Mouse (Mus musculus): ENCODE data around the gene Palb2.

Gene Palb2

DNA sequence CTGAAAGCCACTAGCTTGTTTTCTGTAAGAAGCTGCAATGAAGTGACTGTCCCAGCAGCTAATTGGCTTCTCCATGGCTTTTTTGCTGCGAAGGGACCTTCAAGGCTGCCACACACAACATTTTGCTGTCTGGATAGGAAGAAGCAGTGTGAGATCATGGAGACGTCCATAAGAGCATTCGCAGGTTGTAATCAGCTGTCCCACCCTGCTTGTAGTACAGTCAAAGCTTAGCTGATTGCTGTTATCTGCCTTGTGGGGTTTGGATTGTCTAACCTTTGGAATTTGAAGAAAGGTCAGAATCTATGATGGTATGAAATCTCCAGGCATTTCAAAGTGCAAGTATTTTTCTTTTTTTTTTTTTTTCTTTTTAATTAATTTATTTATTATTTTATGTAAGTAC is 58.4 kb downstream of the Palb2 start:
- no peak for DNase-seq (ENCODE audit: low read depth, low spot score)
- H3K27me3 ChIP-seq (ENCODE audit: control insufficient read depth, insufficient read depth, low read length, poor library complexity, severe bottlenecking), result no peaks in the 10 kb centered on the region
- peaks cover 25% of the 10 kb centered on the region for H3K36me3 ChIP-seq (ENCODE audit: control insufficient read depth, insufficient read depth, low read length, poor library complexity, severe bottlenecking)

DNA sequence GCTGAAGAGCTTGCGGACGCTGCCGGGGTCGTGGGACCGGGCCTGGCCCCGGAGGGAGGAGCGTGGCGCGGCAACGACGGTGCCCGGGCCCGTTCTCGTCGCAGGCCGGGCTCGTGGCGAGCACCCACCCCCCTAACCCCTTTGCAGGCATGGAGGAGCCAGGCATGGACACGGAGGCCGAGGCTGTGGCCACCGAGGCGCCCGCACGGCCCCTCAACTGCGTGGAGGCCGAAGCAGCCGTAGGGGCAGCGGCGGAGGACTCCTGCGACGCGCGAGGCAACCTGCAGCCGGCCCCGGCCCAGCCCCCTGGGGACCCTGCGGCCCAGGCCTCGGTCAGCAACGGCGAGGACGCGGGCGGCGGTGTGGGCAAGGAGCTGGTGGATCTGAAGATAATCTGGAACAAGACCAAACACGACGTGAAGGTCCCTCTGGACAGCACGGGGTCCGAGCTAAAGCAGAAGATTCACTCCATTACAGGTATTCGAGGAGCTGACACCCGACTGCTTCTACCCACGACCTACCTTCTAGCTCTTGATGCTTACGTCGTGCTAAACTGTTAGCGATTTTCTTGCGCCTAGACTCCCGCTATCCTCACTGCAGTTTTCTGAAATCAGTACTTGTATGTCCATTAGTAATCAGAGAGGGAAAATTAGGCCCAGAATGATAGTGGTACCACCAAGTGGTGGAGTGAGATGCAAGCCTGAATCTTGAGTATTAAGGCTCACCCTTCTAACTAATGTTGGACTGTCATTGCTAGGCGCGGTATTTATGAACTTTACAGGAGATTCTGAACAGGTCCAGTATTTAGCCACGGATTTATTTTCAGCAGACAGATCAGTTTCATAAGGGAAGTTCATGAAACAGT is 65.0 kb downstream of the Palb2 start:
- H3K36me3 ChIP-seq (ENCODE audit: control insufficient read depth, insufficient read depth, low read length, poor library complexity, severe bottlenecking), result peaks cover 6% of the 10 kb centered on the region; the same call in 1 of the 2 replicates
- no peaks in the 10 kb centered on the region for H3K27me3 ChIP-seq (ENCODE audit: control insufficient read depth, insufficient read depth, low read length, poor library complexity, severe bottlenecking)
- DNase-seq (ENCODE audit: low read depth, low spot score), result peak; percentile 38

DNA sequence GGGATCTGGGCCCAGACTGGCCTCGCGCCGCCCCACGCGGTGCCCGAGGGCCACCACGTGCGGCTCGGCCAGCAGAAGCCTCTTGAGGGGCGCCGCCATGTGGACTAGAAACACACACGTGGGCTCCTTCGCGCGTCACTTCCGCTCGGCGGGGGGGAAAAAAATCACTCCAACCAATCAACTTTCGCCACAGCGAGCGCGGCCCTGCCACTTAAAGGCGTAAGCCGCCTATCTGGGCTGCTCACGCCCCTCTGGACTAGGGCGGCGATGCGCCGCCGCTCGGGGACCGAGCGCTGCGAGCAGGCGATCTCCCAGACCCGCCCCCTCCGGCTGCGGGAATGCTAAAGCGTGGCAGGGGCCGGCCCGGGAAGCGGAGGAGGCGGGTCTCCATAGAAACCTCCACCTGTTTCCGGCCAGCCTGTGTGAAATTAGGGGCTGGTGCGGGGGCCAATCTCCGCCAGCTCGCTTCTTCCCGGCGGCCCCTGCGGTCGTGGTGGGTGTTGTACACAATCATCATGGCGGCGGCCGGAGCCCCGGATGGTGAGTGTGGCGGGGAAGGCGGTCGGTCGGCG is 65.8 kb downstream of the Palb2 start, which contains the start of the genes Ubfd1 and Ears2:
Gene Ubfd1 (plus strand): TSS at position 231 of the 572 bp plus-strand sequence.
Gene Ears2 (minus strand): TSS at position 319 of the 572 bp plus-strand sequence.
- H3K27me3 ChIP-seq (ENCODE audit: control insufficient read depth, insufficient read depth, low read length, poor library complexity, severe bottlenecking), result no peaks in the 10 kb centered on the region
- peaks cover 4% of the 10 kb centered on the region; the same call in 1 of the 2 replicates for H3K36me3 ChIP-seq (ENCODE audit: control insufficient read depth, insufficient read depth, low read length, poor library complexity, severe bottlenecking)
- peak; percentile 95 for DNase-seq (ENCODE audit: low read depth, low spot score)

DNA sequence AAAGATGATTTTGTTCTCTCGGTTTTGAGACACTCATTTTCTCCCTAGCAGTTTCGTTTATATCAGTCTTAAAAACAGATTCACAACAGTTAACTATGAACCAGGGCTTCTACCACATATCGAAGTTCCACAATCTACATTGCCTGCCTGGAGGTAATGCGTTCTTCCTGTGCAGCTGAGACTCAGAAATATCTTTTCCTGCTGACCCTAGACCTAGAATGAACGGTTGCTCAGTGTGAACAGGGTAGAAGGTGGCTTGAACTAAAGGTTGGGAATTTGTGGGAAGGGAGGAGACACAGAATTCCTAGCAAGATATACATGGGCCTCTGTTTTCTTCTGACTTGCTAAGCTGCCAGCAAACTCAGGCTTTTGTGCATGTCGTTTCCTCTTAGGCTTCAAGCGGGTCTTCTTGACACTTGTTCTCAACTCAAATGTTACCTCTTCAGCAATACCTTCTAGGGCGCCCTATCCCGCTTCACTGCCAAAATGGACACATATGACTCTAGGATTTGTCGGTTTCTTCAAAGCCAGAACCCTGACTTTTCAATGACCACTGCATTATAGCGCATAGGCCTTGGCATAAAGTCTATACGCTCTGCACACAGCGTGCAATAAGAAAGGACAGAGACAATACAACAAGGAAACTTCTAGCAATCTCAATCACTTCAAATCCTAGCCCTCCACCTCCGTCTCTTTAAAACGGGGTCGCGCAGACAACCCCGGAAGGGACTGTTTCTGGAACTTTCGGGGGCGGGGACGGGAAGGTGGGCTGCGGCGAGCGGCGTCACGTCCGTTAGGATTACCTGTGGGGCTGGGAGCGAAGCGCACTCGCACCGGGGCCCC is 66.5 kb downstream of the Palb2 start:
- DNase-seq (ENCODE audit: low read depth, low spot score), result no peak
- 0 out of 2 replicates have a peak, but pooled peaks cover 2% of the 10 kb centered on the region for H3K36me3 ChIP-seq (ENCODE audit: control insufficient read depth, insufficient read depth, low read length, poor library complexity, severe bottlenecking)
- no peaks in the 10 kb centered on the region for H3K27me3 ChIP-seq (ENCODE audit: control insufficient read depth, insufficient read depth, low read length, poor library complexity, severe bottlenecking)

DNA sequence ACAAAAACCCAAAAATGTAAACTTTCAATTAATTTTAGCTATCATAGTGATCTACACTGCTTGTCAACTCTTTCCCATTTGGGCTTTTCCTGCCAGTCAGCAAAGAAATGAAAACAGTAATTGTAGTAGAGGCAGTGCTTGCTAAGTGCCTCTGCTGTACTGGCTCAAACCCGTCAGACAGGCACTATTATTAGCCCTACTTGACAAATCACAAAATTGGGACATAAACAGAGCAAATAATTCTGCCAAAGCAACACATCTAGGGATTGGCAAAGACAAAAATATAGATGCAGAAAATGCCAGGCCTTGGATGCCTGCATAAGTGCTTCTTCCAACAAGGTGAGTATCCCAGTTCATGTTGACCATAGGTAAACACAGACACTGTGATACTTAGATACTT is 67.1 kb downstream of the Palb2 start:
- Histone ChIP-seq H3K36me3 (ENCODE audit: control insufficient read depth, insufficient read depth, low read length, poor library complexity, severe bottlenecking) (0 out of 2 replicates have a peak, but pooled peaks cover 2% of the 10 kb centered on the region), H3K27me3 (ENCODE audit: control insufficient read depth, insufficient read depth, low read length, poor library complexity, severe bottlenecking) (no peaks in the 10 kb centered on the region)
- no peak for DNase-seq (ENCODE audit: low read depth, low spot score)

Data from splenic B cell, adult 2 months (primary cell).